Mouse (Mus musculus): ENCODE results near the gene Gm867.
A peak's percentile ranks its signal among the peaks of the same experiment; 100 is the strongest.

Gm867 gene

GRCm38 (mm10) chr10:75894601-75895000 lies 45.9 kb downstream of the Gm867 start:
- no peak for DNase-seq

GRCm38 (mm10) chr10:75893089-75893750 lies 47.3 kb downstream of the Gm867 start, which contains the start of gene Derl3:
Derl3 (plus strand) TSS chr10:75893413.
- peak; percentile 93 for DNase-seq

- no peak for DNase-seq
These were observed 50.9 kb downstream of the Gm867 start for GRCm38 (mm10) chr10:75889406-75890153.
